Mouse (Mus musculus) cerebellum, postnatal 4 days (tissue): Measurements from ENCODE around the gene Spata31d1b.

Experiments
- DNase-seq, 2 experiments: peaks; one replicate each; pipeline ENCODE4 v3.0.0; 2022; ENCODE audit warnings: low spot score in 2 of 2, mixed read lengths in 1 of 2

Gene Spata31d1b

GRCm38 (mm10) chr13:59746711-59747110, 34.6 kb downstream of the Spata31d1b start, which contains the start of gene 1700014D04Rik:
Gene 1700014D04Rik, minus strand, starts transcription at chr13:59746752.
- no peak for DNase-seq

DNA sequence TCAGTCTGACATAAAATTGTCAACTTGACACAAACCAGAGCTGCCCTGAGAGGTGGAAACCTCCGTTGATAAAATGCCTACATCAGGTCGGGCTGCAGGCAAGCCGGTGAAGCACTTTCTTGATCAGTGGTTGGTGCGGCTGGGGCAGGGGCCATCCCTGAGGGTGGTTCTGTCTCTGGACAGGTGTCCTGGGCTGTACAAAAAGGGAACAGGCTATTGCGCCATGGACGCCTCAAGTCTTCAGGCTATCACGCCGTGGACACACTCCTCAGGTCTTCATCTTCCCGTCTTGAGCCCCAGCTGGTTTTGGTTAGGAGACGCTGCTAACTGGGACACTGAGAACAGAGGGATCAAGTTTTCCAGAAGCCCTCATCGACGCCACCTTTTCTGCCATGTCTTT, 38.2 kb downstream of the Spata31d1b start:
- no peak for DNase-seq

GRCm38 (mm10) chr13:59756906-59757305, 44.8 kb downstream of the Spata31d1b start:
- no peak for DNase-seq

DNA sequence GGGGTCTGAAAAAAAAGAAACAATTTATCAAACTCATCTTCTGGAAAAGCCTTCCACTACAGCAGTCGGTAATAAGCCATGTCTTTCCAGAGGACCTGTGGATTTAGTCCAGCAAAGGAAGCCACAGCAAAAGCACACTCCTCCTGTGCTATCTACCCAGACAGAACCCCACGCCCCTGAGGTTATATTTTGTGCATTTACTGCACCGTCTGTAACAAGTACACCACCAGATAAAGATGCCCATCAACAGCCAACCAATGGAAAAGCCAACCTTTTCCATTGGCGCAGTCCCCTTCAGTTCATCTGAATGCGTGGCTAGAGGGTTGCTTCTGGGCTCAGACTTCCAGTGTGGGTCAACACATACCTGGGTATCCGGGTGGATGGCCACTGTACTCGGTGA, 50.7 kb downstream of the Spata31d1b start:
- DNase-seq = no peak

DNA sequence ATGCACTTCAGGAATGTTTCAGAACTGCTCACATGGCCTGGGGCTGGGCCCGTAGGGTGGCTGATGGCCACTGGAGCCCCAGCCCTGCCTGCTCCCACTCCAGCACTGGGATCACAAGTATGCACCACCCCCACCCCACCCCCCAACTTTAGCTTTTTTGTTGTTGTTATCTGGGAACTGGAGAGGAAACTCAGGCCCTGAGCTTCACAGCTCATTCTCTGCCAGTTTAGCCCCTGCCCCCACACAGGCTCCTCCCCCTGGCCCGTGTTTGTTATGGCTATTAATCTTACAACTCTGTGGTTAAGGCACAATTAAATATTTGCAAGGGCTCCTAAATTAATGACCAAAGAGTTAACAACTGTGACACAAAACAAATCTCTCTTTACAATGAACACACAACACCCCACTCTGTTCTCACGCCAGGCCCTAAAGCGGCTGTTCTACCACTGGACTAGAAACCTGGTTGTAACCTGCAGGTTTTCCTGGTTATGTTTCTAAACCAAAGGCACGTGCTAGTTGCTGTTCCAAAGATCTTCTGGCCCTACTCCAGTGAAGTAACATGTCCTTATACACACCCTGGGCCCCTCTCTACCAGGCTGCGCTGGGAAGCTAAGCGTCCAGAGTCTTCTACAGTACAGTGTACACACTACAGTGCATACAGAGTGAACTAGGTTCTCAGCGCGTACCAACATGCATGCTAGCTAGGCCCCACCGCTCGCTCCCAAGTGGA, 54.9 kb downstream of the Spata31d1b start:
- no peak for DNase-seq

GRCm38 (mm10) chr13:59768531-59768930, 56.4 kb downstream of the Spata31d1b start:
- no peak for DNase-seq
